8 mouse cellular contexts compared by ENCODE assay signal in genomic region chr5:33039510-33039911, GRCm38 (mm10). TPM values are rescaled to one million over a fixed set of nuclear protein-coding genes. Genes with fewer than 3 reads are reported as not detected.
A peak's percentile ranks its signal among the peaks of the same experiment; 100 is the strongest.
DNase-seq lines count a peak whose midpoint lies in the region; ATAC-seq and TF ChIP-seq lines count a peak whose summit lies in the region.

No protein-coding gene starts in this region.

- DNase-seq in cerebellum, adult 2 months, result peak; percentile 39 to 68
- no peak for DNase-seq in cerebellum, adult 11-12 months
- peak; percentile 58 for DNase-seq in adrenal gland, adult 2 months
- peak; percentile 72 to 81 for DNase-seq in heart, postnatal 14 days
- peak; percentile 87 to 89 for DNase-seq in kidney, postnatal 4 days
- DNase-seq in spleen, adult 2 months (ENCODE audit: low read depth in 1 of 2, low spot score in 2 of 2), result peak; percentile 55 to 63

- ATAC-seq in erythroblast, adult 5-6 weeks (replicated peaks; ENCODE audit: low FRiP score, poor library complexity, severe bottlenecking), result peak; percentile 89
- ATAC-seq in megakaryocyte-erythroid progenitor cell, adult 5-6 weeks (replicated peaks; ENCODE audit: low FRiP score, low TSS enrichment, poor library complexity, severe bottlenecking), result peak; percentile 84

- TF ChIP-seq CTCF in cerebellum, adult 2 months (IDR thresholded peaks at IDR 0.05; ENCODE audit: borderline replicate concordance, insufficient read depth, low read depth, low read length), result peak; percentile 66
- TF ChIP-seq CTCF in spleen, adult 2 months (IDR thresholded peaks at IDR 0.05; ENCODE audit: extremely low read depth, insufficient read depth, insufficient read length, insufficient replicate concordance), result peak; percentile 43; the same call in 1 of the 2 replicates

- WGBS in cerebellum, adult 2 months, result 3% methylated on average over 13 of the region's 13 CpGs
- WGBS in spleen, adult 2 months, result 5% methylated on average over 13 of the region's 13 CpGs

- H3K4me3 ChIP-seq in cerebellum, adult 2 months (replicated peaks; ENCODE audit: insufficient read depth, low read depth, low read length), result peak overlapping the region; percentile 17
- H3K4me3 ChIP-seq in spleen, adult 2 months (ENCODE audit: extremely low read depth, insufficient read depth, insufficient read length), result peak overlapping the region; percentile 21; the same call in 1 of the 2 replicates

- TF ChIP-seq POLR2A in cerebellum, adult 2 months (IDR thresholded peaks at IDR 0.05; ENCODE audit: borderline replicate concordance, insufficient read depth, low read length), result no peak
- TF ChIP-seq POLR2A in spleen, adult 2 months (IDR thresholded peaks at IDR 0.05; ENCODE audit: low read depth, low read length), result no peak

- intact Hi-C loops in heart, postnatal 14 days (cut with DNase I), result loop anchor here (1.0 kb wide), 1 partner anchor 104 kb away; no protein-coding TSS in a partner anchor

- H3K36me3 ChIP-seq in spleen, adult 2 months (ENCODE audit: control insufficient read depth, insufficient read depth, low read length), result no peaks in the 10 kb centered on the region

- H3K27ac ChIP-seq in cerebellum, adult 2 months (ENCODE audit: insufficient read depth, low read length), result no peak overlapping the region
- no peak overlapping the region for H3K27ac ChIP-seq in spleen, adult 2 months (ENCODE audit: insufficient read depth, low read length)

- 0 out of 2 replicates have a peak, but pooled peaks cover 3% of the 10 kb centered on the region for H3K4me1 ChIP-seq in cerebellum, adult 2 months (ENCODE audit: control insufficient read depth, insufficient read depth, low read length)
- H3K4me1 ChIP-seq in spleen, adult 2 months (ENCODE audit: control insufficient read depth, insufficient read depth, insufficient read length), result peaks cover 3% of the 10 kb centered on the region; the same call in 1 of the 2 replicates

- H3K27me3 ChIP-seq in cerebellum, adult 2 months (ENCODE audit: control insufficient read depth, insufficient read depth, low read length), result no peaks in the 10 kb centered on the region
- no peaks in the 10 kb centered on the region for H3K27me3 ChIP-seq in spleen, adult 2 months (ENCODE audit: control insufficient read depth, insufficient read depth, low read length)

RNA-seq across cellular contexts. Expression of gene Ywhah, which starts 20.9 kb away (rescaled TPM):
- 1,631 and 1,702 TPM in 2 replicates for polyA plus RNA-seq in cerebellum, adult 2 months (2012; rRNA removed)
- 100 to 1,000 TPM; 167 to 190 TPM for total RNA-seq in adrenal gland, adult 2 months (2021)
- polyA plus RNA-seq in adrenal gland, adult 2 months (2012; rRNA removed), result 128 and 132 TPM in 2 replicates
- total RNA-seq in erythroblast, adult 5-6 weeks (2015; ENCODE audit: low replicate concordance), result 91.3 and 122 TPM in 2 replicates
- total RNA-seq in erythroblast, adult 5-6 weeks (2017; ENCODE audit: low replicate concordance), result 74.4 and 102 TPM in 2 replicates
- 100 to 1,000 TPM; 104 to 126 TPM for total RNA-seq in heart, postnatal 14 days (2021)
- 240 and 310 TPM in 2 replicates for total RNA-seq in megakaryocyte-erythroid progenitor cell, adult 5-6 weeks (2014; fragmentation: Nextera tagmentation)
- 135 and 160 TPM in 2 replicates for total RNA-seq in megakaryocyte-erythroid progenitor cell, adult 5-6 weeks (2017)
- 95.0 and 108 TPM in 2 replicates for polyA plus RNA-seq in spleen, adult 2 months (2012; rRNA removed)
